Mouse (Mus musculus) neural tube, embryonic 14.5 days (tissue): ENCODE measurements around the gene Trappc13. TPM values are rescaled to one million over a fixed set of nuclear protein-coding genes. Genes with fewer than 3 reads are reported as not detected.

Source experiments
- ATAC-seq: fragments of 200-750 bp; cut with Nextera tagmentation; 2 replicates; pipeline ENCODE4 v1.8.0; 2017; ENCODE audit warnings: low read depth, mild to moderate bottlenecking, moderate TSS enrichment, moderate library complexity
- H3K27ac ChIP-seq: fragments of 300-500 bp; sonication (generic); 2 replicates; pipeline ENCODE4 v1.5.1; 2014; ENCODE audit warnings: low read depth, mild to moderate bottlenecking, control low read depth, low read length, moderate library complexity, mixed read lengths
- H3K27me3 ChIP-seq: fragments of 300-500 bp; sonication (generic); 2 replicates; pipeline ENCODE4 v1.6.1; 2014; ENCODE audit warnings: low read length; ENCODE audit not compliant: control insufficient read depth, insufficient read depth
- H3K36me3 ChIP-seq: fragments of 300-500 bp; sonication (generic); 2 replicates; pipeline ENCODE4 v1.6.1; 2014; ENCODE audit warnings: low read length, mixed read lengths; ENCODE audit not compliant: control insufficient read depth, insufficient read depth
- H3K4me1 ChIP-seq: fragments of 300-500 bp; sonication (generic); 2 replicates; pipeline ENCODE4 v1.6.1; 2014; ENCODE audit warnings: low read length; ENCODE audit not compliant: control insufficient read depth, insufficient read depth
- H3K4me2 ChIP-seq: fragments of 300-500 bp; sonication (generic); 2 replicates; pipeline ENCODE4 v1.6.1; 2014; ENCODE audit warnings: mild to moderate bottlenecking, low read depth, low read length, control low read depth
- H3K4me3 ChIP-seq: fragments of 300-500 bp; sonication (generic); 2 replicates; pipeline ENCODE4 v1.5.1; 2014; ENCODE audit warnings: low read depth, low read length, control low read depth, mixed read lengths
- H3K9ac ChIP-seq: fragments of 300-500 bp; sonication (generic); replicated peaks from 2 replicates; pipeline ENCODE4 v1.6.1; 2014; ENCODE audit warnings: low read depth, mild to moderate bottlenecking, control low read depth, low read length, mixed read lengths
- H3K9me3 ChIP-seq: fragments of 300-500 bp; sonication (generic); 2 replicates; pipeline ENCODE4 v1.6.1; 2016; ENCODE audit warnings: low read length; ENCODE audit not compliant: control insufficient read depth
- WGBS: fragments of 180-500 bp; shearing (Covaris S2); extraction: QIAGEN DNeasy Blood & Tissue Kit; methylation state at CpG from one replicate; pipeline ENCODE4 v1.1.7; 2014; 5-methylcytosine and 5-hydroxymethylcytosine counted together
- polyA plus RNA-seq: library from polyadenylated mRNA; unstranded; fragments of >200 nt; fragmentation: Nextera tagmentation; extraction: Ambion mirVana; gene quantifications from 2 replicates; pipeline ENCODE4 v1.2.1, GENCODE M21; 2014

Gene Trappc13
- polyA plus RNA-seq, 1 experiment from 2014 or later: 62.5 TPM

DNA sequence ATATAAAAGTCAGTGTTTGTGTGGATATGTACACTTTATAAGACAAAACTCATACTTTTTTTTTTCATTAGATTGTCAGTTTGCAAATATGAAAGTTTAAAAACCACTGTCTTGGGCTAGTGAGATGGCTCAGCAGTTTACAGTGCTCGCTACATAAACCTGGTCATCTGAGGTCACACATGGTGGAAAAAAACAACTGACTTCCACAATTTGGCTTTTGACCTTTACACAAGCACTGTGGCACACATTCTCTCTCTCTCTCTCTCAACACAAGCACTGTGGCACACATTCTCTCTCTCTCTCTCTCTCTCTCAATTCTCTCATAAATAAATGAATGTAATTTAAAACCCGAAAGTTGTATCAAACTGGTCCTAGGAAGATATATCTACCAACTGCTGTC is 45.7 kb downstream of the Trappc13 start:
- H3K4me1 ChIP-seq: no peaks in the 10 kb centered on the region
- H3K36me3 ChIP-seq: peaks cover 40% of the 10 kb centered on the region
- no peak overlapping the region for H3K4me3 ChIP-seq
- H3K4me2 ChIP-seq: no peak overlapping the region
- no peak for ATAC-seq
- H3K9ac ChIP-seq: no peak overlapping the region
- H3K27ac ChIP-seq: no peak overlapping the region
- 87% methylated on average over 2 of the region's 2 CpGs for WGBS
- H3K27me3 ChIP-seq: no peaks in the 10 kb centered on the region
- H3K9me3 ChIP-seq: no peaks in the 10 kb centered on the region

DNA sequence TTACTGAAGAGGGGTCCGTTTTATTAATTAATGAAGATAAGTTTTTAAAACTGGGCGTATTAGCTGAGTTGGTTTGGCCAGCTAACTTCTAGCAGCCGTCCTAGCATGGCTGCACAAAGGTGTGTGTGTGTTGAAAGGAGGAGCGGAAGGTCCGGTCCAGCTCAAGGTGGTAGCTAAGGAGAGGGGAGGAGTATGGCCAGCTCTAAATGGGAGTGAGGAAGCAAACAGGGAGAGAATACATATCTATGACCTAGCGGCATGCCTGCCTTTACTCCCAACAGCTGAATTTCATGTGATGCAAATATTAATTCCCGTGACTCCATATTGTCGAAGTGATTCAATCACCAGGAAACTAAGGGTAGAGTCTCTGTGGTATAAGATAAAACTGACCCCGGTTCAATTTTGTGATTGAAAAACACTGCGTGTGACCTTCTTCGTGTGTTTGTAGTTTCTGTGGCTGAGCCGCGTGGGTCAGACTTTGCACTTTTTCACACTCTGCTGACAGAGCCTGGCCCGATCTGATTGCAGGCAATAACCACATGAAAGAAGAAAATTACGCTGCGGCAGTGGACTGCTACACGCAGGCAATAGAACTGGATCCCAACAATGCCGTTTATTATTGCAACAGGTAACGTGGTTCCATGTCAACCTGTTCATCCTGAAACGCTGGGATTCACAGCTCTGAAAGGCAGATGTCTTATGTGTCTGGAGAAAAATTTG is 54.4 kb downstream of the Trappc13 start:
- H3K27ac ChIP-seq: no peak overlapping the region
- no peaks in the 10 kb centered on the region for H3K4me1 ChIP-seq
- no peak overlapping the region for H3K9ac ChIP-seq
- no peak for ATAC-seq
- H3K4me2 ChIP-seq: no peak overlapping the region
- peaks cover 21% of the 10 kb centered on the region for H3K36me3 ChIP-seq
- WGBS: 91% methylated on average over 20 of the region's 20 CpGs
- no peaks in the 10 kb centered on the region for H3K9me3 ChIP-seq
- H3K4me3 ChIP-seq: no peak overlapping the region
- H3K27me3 ChIP-seq: no peaks in the 10 kb centered on the region

- ATAC-seq: no peak
- H3K4me2 ChIP-seq: no peak overlapping the region
- H3K27me3 ChIP-seq: no peaks in the 10 kb centered on the region
- H3K9me3 ChIP-seq: no peaks in the 10 kb centered on the region
- WGBS: 60% methylated on average over 17 of the region's 17 CpGs
- no peak overlapping the region for H3K27ac ChIP-seq
- H3K36me3 ChIP-seq: peaks cover 22% of the 10 kb centered on the region
- no peak overlapping the region for H3K9ac ChIP-seq
- H3K4me3 ChIP-seq: no peak overlapping the region
- no peaks in the 10 kb centered on the region for H3K4me1 ChIP-seq
Measured at GRCm38 (mm10) chr13:104122078-104122840, 56.0 kb downstream of the Trappc13 start.

- Histone ChIP-seq H3K4me3 (no peak overlapping the region), H3K4me1 (peaks cover 13% of the 10 kb centered on the region), H3K4me2 (no peak overlapping the region), H3K27me3 (no peaks in the 10 kb centered on the region), H3K9me3 (no peaks in the 10 kb centered on the region), H3K36me3 (peaks cover 17% of the 10 kb centered on the region), H3K9ac (no peak overlapping the region), H3K27ac (no peak overlapping the region)
- 92% methylated on average over 2 of the region's 2 CpGs for WGBS
- no peak for ATAC-seq
Measured at GRCm38 (mm10) chr13:104114827-104115226, 63.4 kb downstream of the Trappc13 start.

DNA sequence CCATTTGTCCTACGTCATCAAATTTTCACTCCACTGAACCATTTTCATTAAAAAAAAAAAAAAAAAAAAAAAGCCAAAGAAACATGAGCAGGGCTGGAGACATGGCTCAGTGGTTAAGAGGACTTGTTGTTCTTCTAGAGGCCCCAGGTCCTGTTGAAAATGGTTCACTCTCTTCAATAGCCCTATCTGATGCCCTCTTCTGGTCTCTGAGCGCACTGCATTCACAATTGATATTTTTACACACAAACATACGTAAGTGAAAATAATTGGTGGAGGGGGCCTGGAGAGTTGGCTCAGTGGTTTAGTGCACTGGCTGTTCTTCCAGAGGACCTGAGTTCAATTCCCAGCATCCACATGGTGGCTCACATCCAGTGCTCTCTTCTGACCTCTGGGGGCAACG is 64.5 kb downstream of the Trappc13 start:
- H3K9me3 ChIP-seq: no peaks in the 10 kb centered on the region
- WGBS: 91% methylated on average over 4 of the region's 4 CpGs
- ATAC-seq: no peak

GRCm38 (mm10) chr13:104112266-104112900 is 65.9 kb downstream of the Trappc13 start:
- no peak overlapping the region for H3K9ac ChIP-seq
- H3K9me3 ChIP-seq: no peaks in the 10 kb centered on the region
- WGBS: 62% methylated on average over 12 of the region's 12 CpGs
- 0 out of 2 replicates have a peak overlapping the region, but pooled peaks have one; percentile 16 for H3K4me2 ChIP-seq
- no peak overlapping the region for H3K27ac ChIP-seq
- H3K4me3 ChIP-seq: no peak overlapping the region
- H3K27me3 ChIP-seq: no peaks in the 10 kb centered on the region
- H3K4me1 ChIP-seq: peaks cover 13% of the 10 kb centered on the region
- H3K36me3 ChIP-seq: 0 out of 2 replicates have a peak, but pooled peaks cover 5% of the 10 kb centered on the region
- no peak for ATAC-seq

More for the DNA sequence above, 64.5 kb downstream of the Trappc13 start:
- Histone ChIP-seq H3K36me3 (peaks cover 10% of the 10 kb centered on the region), H3K4me3 (no peak overlapping the region), H3K4me2 (no peak overlapping the region), H3K27me3 (no peaks in the 10 kb centered on the region), H3K4me1 (peaks cover 13% of the 10 kb centered on the region), H3K9ac (no peak overlapping the region), H3K27ac (no peak overlapping the region)

DNA sequence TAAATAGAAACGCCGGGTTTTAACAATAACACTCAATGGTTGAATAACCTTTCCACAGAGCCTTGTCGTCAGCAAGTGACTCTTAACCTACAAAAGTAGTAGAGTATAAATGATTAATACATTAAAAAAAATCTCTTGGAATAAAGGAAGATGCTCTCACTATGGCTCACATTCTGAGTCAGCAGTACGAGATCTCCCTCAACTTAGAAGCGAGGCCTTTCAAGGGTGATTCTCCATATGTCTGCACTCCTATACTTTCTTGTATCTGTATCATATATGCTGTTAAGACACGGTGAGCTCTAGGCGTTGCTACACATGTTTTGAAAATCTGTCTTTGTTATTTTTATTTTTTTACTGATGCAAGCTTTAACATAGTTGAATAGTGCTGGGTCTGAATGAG is 67.7 kb downstream of the Trappc13 start:
- H3K4me1 ChIP-seq: peaks cover 13% of the 10 kb centered on the region
- 38% methylated on average over 7 of the region's 7 CpGs for WGBS
- H3K9me3 ChIP-seq: no peaks in the 10 kb centered on the region
- ATAC-seq: no peak
- peak overlapping the region; percentile 80 for H3K9ac ChIP-seq
- H3K4me3 ChIP-seq: peak overlapping the region; percentile 86
- 0 out of 2 replicates have a peak, but pooled peaks cover 5% of the 10 kb centered on the region for H3K36me3 ChIP-seq
- no peaks in the 10 kb centered on the region for H3K27me3 ChIP-seq
- peak overlapping the region; percentile 66 for H3K4me2 ChIP-seq
- peak overlapping the region; percentile 80 for H3K27ac ChIP-seq

GRCm38 (mm10) chr13:104109816-104110521 is 68.3 kb downstream of the Trappc13 start:
- 0 out of 2 replicates have a peak, but pooled peaks cover 5% of the 10 kb centered on the region for H3K36me3 ChIP-seq
- peak; percentile 88 for ATAC-seq
- H3K27ac ChIP-seq: peak overlapping the region; percentile 80
- H3K9me3 ChIP-seq: no peaks in the 10 kb centered on the region
- peaks cover 13% of the 10 kb centered on the region for H3K4me1 ChIP-seq
- peak overlapping the region; percentile 86 for H3K4me3 ChIP-seq
- WGBS: under 1% methylated on average over 34 of the region's 38 CpGs
- H3K4me2 ChIP-seq: peak overlapping the region; percentile 66
- H3K9ac ChIP-seq: peak overlapping the region; percentile 80
- no peaks in the 10 kb centered on the region for H3K27me3 ChIP-seq
